Mouse (Mus musculus) kidney, postnatal 25 days (tissue): Measurements from ENCODE around the gene D630045J12Rik.
A peak's percentile ranks its signal among the peaks of the same experiment; 100 is the strongest.

Experiments
- DNase-seq, 2 experiments: peaks; one replicate each; pipeline ENCODE4 v3.0.0; 2021; ENCODE audit warnings: mixed read lengths in 2 of 2

The D630045J12Rik gene

GRCm38 (mm10) chr6:38242295-38242830 is 11.4 kb downstream of the D630045J12Rik start:
- DNase-seq: peak; percentile 61 to 75

- no peak for DNase-seq
These were observed 12.3 kb downstream of the D630045J12Rik start for GRCm38 (mm10) chr6:38241508-38241907.

GRCm38 (mm10) chr6:38240618-38241017 is 13.2 kb downstream of the D630045J12Rik start:
- no peak for DNase-seq

GRCm38 (mm10) chr6:38238382-38238781 is 15.4 kb downstream of the D630045J12Rik start:
- DNase-seq: peak; percentile 79 to 92

DNA sequence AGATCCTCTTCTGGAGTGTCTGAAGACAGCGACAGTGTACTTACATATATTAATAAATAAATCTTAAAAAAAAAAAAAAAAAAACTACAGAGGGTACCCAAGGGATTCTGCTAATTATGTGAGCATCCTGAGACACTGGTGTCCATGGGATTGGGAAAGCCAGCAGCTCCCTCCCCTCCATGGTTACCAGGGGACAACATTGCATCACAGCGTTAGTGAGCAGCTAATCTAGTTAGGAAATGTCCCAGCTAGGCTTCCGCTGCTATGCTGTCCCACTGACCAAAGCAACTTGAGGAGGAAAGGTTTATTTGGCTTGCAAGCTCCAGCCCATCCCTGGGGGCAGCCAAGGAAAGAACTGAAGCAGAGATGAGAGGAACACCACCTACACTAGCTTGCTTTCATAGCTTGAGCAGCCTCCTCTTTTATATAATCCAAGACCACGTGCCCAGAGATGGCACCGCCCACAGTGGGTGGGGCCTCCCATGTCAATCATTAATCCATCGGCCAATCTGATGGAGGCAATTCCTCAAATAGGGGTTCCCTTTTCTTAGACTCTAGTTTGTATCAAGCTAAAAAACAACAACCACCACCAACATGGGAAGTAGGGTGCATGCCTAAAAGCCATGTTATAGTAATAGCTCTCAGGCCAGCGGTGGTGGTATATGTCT is 17.7 kb downstream of the D630045J12Rik start:
- DNase-seq: peak in 1 of 2 experiments; percentile 16

- no peak for DNase-seq
These were observed 20.0 kb downstream of the D630045J12Rik start for GRCm38 (mm10) chr6:38233803-38234202.

DNA sequence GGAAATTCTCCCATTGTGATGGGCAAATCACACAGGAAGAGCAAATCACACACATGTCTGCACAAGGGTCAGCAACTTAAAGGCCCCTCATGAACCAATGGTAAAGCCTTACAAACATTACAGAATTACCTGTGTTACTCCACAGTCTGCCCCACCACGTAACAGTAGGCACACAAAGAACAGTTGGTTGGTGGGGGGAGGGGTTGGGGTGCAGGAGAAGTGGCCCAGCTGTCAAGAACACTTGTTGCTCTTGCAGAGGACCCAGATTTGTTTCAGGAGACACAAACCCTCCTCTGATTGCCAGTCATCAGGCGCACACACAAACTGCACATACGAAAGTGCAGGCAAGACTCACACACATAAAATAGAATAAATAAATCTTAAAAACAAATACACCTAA is 20.9 kb downstream of the D630045J12Rik start:
- no peak for DNase-seq

DNA sequence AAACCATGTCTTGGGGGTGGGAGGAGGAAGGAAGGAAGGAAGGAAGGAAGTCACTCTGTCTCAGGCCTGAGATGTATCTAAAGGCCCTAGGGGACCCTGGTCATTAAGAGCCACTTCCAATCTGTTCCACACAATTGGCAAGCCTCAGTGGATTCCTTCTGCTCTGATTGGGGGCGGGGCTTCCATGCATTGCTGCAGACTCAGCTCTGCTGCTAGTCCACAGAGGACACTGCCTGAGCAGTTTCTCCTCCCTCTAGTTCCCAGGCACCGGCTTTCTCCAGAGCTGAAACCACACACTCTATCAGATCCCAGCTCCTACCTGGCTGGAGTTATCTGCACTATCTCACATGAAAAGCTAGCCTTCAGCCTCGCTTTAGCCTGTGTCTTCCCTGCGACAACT is 21.8 kb downstream of the D630045J12Rik start:
- DNase-seq: peak; percentile 68 to 71

DNA sequence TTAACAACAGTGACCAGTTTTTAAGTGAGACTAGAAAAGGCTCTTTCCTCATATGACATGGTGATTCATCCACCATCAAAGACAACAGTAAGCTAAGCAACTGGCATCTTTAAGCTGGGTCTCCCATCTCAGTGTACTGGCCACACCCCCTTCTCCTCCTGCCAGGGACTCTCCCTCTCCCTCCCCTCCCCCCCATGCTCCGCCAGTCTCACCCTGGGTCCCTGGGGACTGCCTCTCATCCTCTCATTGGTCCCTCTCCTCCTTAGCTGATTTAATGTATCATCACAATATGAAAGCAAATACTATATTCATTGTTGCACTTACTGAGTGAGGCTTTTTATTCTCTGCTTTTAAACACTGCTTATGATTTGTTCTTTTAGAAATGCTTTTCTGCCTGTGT is 29.7 kb downstream of the D630045J12Rik start:
- DNase-seq: no peak

GRCm38 (mm10) chr6:38219261-38219660 is 34.5 kb downstream of the D630045J12Rik start:
- no peak for DNase-seq

DNA sequence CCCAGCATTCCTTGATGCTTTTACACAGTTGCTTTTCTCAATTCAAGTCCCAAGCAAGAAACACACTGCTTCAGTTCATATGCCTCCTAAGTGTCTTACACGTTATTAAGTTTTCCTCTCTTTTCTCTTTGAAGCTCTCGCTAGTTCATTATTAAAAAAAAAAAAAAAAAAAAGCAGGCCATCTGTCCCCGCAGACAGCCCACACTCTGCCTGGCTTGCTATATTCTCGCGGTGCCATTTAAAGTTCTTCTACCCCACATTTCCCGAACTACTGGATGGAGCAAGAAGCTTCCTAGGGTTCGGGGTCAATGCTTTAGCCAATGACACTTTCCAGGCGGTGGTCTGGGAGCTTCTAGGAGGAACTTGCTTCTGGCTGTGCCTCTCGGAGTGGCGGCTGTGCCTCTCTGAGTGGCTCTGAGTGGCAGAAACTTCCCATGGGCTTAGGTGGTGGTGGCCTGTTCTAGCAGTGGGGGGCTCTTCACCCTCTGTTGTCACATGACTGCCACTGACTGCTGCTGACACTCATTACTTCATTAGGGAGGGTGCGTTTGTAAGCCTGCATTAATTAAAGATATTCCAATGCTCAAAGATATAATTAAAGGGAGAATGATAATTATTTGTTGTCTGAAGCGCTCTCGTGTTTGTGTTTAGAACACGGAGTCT is 38.2 kb downstream of the D630045J12Rik start:
- no peak for DNase-seq

GRCm38 (mm10) chr6:38207621-38208020 is 46.2 kb downstream of the D630045J12Rik start:
- DNase-seq: no peak

GRCm38 (mm10) chr6:38206941-38207531 is 46.8 kb downstream of the D630045J12Rik start:
- DNase-seq: no peak

- DNase-seq: no peak
These were observed 48.4 kb downstream of the D630045J12Rik start for GRCm38 (mm10) chr6:38205375-38205774.

GRCm38 (mm10) chr6:38203820-38204219 is 50.0 kb downstream of the D630045J12Rik start:
- no peak for DNase-seq

DNA sequence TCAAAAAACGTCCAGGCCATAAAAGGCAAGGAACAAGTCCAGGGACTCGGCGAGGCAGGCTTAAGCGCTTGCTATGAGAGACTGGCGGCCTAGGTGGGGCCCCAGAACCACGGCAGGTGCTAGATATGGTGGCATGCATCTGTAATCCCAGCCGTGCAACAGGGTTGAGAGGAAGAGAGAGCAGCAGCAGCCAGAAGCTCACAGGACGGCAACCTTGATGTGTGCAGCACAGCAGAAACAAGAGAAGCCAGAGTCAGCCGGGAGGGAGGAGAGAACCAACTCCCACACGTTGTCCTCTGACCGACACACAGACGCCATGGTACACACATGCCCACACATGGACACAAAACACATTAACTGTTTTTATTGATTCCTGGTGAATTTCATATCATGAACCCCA is 51.0 kb downstream of the D630045J12Rik start:
- DNase-seq: no peak

DNA sequence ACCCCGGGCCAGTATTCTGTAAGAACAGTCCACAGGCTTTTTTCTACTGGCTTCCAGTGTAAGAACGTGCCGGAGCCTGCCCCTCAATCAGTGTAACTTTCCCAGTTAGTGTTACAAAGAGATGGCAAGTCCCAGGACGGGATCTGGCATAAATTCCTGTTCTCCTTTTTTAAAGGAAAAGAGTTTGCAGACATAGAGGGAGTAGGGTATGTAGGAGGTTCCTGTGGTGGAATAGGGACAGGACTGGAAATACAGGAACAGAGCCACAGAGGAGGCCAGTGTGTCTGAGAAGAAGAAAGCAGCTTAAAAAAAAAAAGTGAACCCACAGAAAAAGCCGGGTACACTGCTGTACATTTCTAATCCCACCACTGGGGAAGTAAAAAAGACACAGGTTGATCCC is 52.3 kb downstream of the D630045J12Rik start:
- no peak for DNase-seq

GRCm38 (mm10) chr6:38199599-38199998 is 54.2 kb downstream of the D630045J12Rik start:
- no peak for DNase-seq

DNA sequence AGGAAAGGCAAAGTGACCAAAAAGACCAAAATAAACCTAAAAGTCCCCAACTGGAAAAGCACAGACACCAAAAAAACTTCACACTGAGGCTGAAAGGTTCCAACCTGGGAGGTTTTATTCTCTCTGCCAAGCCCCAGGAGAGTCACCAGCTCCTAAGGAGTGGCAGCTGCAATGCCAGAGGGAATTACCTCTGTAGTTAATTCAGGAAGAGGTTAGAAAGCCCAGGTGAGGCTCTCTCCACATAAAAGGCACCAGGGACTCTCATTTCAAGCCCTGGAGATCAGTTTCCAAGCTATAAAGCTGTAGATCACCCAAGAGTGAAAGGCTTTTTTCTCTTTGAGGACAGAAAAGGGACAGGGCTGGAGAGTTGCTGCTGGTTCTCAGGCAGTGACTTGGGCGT is 55.1 kb downstream of the D630045J12Rik start:
- no peak for DNase-seq

DNA sequence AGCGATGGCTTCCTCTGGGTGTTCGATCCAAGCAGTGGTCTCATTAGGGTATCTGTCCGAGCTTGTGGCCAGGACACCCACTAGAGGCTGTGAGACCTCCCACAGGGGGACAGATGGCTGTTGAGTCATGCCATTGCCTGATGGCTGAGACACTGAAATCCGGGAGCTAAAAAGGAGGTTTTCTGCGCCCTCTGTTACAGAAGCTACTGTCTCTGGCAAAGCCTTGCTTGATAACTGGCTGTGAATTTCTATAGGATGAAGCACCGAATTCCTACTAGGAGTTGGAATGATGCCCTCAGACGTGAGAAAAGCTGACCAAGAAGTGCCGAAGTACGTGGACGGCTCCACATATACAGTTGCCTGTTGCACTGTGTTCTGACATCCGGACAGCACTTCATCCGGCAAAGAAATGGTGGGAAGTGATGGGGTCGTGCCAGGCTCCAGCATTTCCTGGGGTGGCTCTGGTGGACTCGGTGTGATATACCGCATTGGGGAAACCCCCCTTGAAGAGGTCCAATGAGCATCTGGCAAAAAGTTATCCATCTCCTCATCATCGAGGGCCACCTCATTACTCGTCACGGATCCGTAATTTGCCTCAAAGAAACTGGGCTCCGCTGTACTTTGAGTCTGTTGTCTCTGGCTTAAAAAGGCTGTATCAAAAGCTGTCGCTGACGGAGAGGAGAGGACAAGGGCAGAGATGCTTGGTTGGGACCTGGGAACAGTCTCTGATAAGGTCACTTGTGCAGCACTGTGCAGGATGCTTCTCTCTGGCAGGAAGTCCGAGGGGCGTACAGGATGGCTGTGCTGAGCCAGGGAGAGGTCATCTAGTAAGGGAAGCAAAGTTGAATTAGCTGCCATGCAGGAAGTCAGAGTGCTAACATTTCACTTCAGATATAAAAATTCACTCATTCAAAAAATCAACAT is 57.3 kb downstream of the D630045J12Rik start:
- no peak for DNase-seq

- no peak for DNase-seq
These were observed 58.5 kb downstream of the D630045J12Rik start for GRCm38 (mm10) chr6:38195306-38195705.

DNA sequence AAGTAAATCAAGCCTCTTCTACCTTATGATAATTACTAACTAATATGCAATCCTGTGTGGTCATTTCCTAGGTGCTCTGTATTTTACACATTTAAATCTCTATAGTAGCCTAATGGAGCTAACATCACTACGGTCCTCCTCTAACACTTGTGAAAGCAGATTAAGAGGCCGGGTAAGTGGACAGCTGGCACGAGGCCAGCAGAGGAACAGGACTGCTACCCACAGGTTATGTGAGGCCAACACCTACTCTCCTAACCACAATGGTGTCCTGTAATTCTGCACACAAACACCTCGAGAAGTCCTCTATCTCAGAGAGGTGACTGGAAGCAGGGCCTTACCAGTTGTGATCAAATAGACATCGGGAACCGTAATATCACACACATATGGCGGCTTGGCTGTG is 59.8 kb downstream of the D630045J12Rik start:
- DNase-seq: peak in 1 of 2 experiments; percentile 14

- DNase-seq: no peak
These were observed 60.9 kb downstream of the D630045J12Rik start for GRCm38 (mm10) chr6:38192952-38193351.
